Mouse (Mus musculus) megakaryocyte, embryonic 14.5 days (primary cell): ENCODE data around the gene Pkn2.

ENCODE experiments used
- FLI1 ChIP-seq: IDR thresholded peaks from 2 replicates; pipeline ENCODE4 v1.6.1; 2012; ENCODE audit warnings: low read length, inconsistent platforms, mixed read lengths
- GATA1 ChIP-seq: IDR thresholded peaks from 3 replicates; pipeline ENCODE4 v1.6.1; 2012; ENCODE audit warnings: mixed read lengths, low read length, inconsistent platforms, borderline replicate concordance

GRCm38 (mm10) chr3:142884594-142884993, 2.8 kb upstream of the Pkn2 start:
- TF ChIP-seq GATA1 (no peak), FLI1 (no peak)
